Mouse (Mus musculus) kidney, postnatal 4 days (tissue): ENCODE data around the gene Olfr201.
"Not testable (repeated sequence)": the region's sequence is repeated elsewhere in the genome, so short reads cannot be mapped to it uniquely, and the experiment has no call there.

Experiments used
- DNase-seq, 2 experiments: peaks; one replicate each; pipeline ENCODE4 v3.0.0; 2021; ENCODE audit warnings: mixed read lengths in 2 of 2

Olfr201 gene

DNA sequence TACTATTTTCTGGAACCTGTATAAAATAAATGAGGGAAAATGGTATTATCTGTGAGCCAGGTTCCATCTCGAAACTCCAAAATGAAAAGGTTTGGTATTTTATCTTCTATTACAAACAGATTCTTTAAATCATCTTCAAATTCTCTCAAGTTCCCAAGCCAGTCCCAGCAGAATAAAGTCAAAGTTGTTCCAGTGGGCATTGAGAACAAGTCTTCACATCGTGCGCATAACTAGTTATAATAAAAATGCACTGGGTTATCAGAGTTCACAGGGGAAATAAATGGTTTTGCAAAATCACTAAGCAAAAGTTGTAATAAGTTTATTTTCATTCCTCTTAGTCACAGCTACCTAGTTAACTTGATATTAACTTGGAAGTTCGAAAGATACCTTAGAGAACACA is at the start of gene Olfr201:
Olfr201 (minus strand) TSS at position 101 of the 400 bp plus-strand sequence.
- DNase-seq = not testable (repeated sequence)

DNA sequence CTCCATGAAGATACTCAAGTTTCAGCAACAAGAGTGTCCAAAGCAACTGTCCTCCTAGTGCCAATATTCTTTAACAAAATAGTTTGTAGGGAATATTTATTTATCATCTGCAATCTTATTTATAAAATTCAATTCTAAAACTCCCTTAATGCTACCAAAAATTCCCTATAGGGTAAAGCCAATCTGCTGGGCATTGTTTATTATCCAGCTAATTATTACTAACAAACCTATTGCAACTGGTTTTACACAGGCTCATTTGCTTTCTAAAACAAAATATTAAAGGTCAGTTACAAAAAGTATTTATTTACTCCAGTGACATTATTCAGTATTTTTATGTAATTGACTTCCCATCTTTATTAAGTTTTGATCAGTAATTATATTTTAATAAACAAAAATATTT is 45.7 kb upstream of the Olfr201 start, which contains the start of gene Olfr204:
Olfr204 (minus strand) TSS at position 101 of the 400 bp plus-strand sequence.
- DNase-seq = no peak

DNA sequence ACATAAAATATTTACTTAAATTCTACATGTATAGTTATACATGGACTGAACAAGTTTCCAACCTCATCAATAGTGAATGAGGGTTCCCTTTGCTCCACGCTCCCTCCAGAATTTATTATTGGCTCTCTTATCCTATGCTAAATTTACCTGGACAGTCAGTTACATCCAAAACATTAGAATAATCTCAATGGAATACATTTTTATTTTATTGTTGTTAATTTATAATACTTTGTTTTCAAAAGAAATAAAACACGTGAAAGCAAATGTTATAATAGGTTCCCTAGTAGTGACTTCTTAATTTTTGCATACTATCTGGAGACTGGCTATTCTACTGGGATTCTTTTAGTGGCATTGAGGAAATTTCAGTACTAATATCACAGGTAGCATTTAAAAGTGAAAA is 26.1 kb upstream of the Olfr201 start, which contains the start of gene Olfr203:
Olfr203 (plus strand) TSS at position 301 of the 400 bp plus-strand sequence.
- no peak for DNase-seq

DNA sequence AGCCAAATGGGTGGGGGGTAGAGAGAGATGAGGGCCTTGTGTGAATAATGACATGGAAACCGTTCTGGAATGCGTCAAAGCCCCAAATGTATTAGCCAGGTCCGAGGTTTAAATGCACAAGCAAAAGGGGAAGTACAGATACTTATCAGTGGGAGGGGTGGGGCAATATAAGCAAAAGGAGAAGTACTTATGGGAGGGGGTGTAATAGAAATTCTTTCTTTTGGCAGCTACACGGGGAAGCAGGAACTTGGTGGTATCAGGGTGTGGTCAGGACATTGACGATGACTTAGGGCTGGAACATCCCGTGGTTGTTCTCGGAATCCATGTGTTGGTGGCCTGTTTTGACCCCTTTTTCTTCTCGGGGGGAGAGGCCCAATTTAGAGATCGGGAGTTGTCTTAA is 15.1 kb upstream of the Olfr201 start:
- DNase-seq = not testable (repeated sequence)

DNA sequence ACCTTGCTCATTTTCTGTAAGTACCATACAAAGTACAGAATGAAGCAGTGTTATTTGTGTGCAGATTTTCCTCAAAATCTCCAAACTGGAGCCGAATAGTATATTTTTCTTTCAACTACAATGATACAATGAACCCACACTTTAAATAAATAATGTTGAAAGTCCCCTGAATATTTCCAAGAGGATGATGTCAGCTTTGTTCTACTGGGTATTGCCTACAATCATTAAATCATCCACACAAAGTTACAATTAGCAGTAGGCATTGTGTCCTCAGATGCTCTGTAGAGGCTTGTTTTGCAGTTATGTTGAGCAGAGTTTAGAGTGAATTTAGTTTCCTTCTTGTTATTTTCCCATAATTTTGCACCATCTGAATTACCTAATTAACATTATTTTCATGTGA is 14.3 kb upstream of the Olfr201 start, which contains the start of gene Olfr202:
Olfr202 (minus strand) TSS at position 101 of the 400 bp plus-strand sequence.
- DNase-seq = no peak

DNA sequence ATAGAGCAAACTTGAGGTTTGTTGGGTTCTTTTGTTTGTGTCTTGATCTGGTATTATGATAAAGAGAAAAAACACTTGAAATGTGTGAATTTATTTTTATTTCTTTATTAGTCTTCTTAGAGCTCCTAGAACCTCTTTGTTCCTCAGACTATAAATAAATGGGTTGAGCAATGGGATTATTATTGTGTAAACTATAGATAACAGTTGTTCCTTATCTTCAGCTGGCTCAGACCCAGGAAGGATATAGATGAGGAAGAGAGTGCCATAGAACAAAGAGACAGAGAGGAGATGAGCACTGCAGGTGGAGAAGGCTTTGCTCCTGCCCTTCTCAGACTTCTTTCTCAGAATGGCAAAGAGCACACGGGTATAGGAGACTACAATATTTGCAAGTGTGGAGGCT is 11.0 kb upstream of the Olfr201 start:
- no peak for DNase-seq

DNA sequence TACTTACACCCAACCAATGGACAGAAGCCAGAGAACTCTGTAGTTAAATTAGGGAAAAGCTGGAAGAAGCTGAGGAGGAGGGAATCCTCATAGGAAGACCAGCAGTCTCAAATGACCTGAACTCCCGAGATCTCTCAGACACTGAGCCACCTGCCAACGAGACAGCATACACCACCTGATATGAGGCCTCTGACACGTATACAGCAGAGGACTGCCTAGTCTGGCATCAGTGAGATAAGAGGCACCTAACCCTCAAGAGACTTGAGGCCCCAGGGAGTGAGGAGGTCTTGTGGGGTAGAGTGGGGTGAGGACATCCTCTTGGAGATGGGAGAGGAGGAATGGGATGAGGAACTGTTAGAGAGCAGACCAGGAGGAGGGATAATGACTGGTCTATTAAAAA is 8.1 kb upstream of the Olfr201 start:
- no peak for DNase-seq

DNA sequence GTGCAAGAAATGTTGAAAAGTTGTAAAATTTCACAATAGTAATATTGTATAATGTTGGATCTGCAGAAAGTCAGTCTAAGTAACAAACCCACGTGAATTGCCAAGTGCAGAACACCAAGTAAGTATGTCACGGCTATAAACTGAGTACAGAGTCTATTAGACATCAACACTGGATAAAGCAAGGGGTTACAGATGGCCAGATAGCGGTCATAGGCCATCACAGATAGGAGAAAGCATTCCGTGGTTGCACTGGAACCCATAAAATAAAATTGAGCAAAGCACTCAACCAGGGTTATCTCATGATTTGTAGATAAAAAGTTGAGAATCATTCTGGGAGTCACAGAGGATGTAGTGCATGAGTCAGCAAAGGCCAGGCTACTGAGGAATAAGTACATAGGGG is 3.3 kb downstream of the Olfr201 start:
- not testable (repeated sequence) for DNase-seq

GRCm38 (mm10) chr16:59249684-59250083 is 22.7 kb downstream of the Olfr201 start:
- no peak for DNase-seq

DNA sequence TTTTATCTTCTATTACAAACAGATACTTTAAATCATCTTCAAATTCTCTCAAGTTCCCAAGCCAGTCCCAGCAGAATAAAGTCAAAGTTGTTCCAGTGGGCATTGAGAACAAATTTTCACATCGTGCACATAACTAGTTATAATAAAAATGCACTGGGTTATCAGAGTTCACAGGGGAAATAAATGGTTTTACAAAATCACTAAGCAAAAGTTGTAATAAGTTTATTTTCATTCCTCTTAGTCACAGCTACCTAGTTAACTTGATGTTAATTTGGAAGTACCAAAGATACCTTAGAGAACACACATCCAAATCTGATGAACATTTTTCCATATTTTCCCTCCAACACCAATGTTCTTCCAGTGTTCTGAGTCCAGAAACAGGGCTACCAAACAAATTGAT is 52.8 kb downstream of the Olfr201 start, which contains the start of gene Olfr199:
Olfr199 (minus strand) TSS at position 101 of the 400 bp plus-strand sequence.
- DNase-seq = not testable (repeated sequence)

- DNase-seq = not testable (repeated sequence)
Observed at GRCm38 (mm10) chr16:59217861-59218260, 54.6 kb downstream of the Olfr201 start.
